ENCODE assay signal across 29 mouse cellular contexts in the genomic region with DNA sequence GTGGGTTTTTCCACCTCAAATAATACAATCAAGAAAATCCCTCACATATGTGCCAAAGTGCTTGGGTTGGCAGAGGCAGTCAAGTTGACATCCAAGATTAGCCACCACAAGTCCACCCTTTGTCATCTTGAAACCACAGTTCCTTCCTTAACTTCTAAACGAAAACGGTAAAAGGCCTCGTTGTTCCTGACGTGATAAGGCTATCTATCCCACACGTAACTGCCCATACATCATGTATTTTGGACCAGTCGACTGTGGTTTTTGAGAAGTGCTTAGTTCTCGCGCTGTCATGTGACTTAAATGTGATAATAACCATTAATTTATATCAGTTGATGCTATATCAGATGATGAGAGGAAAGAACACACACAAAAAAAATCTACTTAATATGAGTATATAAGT. TPM values are rescaled to one million over a fixed set of nuclear protein-coding genes. Genes with fewer than 3 reads are reported as not detected.
DNase-seq lines count a peak whose midpoint lies in the region; ATAC-seq lines count a peak whose summit lies in the region.
"Had no signal": no experiment of that assay in that cellular context is flagged by ENCODE, and none has a peak within 500 bp of the region (broad histone marks: within the 10 kb centered on the region; RNA-seq: fewer than 3 reads in every experiment).

No protein-coding gene starts in this region.

- no peaks in the 10 kb centered on the region for H3K36me3 ChIP-seq in liver, embryonic 15.5 days (replicated peaks)
- H3K36me3 ChIP-seq in forebrain, embryonic 12.5 days (replicated peaks) = no peaks in the 10 kb centered on the region
- H3K36me3 ChIP-seq: embryonic facial prominence, embryonic 12.5 days; forebrain, embryonic 10.5 days; heart, embryonic 10.5 days; heart, embryonic 15.5 days had no signal

- H3K4me2 ChIP-seq in liver, embryonic 15.5 days = no peak overlapping the region
- H3K4me2 ChIP-seq in forebrain, embryonic 12.5 days = no peak overlapping the region
- H3K4me2 ChIP-seq: embryonic facial prominence, embryonic 12.5 days; heart, embryonic 15.5 days; hindbrain, embryonic 14.5 days; midbrain, embryonic 11.5 days had no signal

- H3K4me3 ChIP-seq in liver, embryonic 15.5 days (replicated peaks) = no peak overlapping the region
- H3K4me3 ChIP-seq in forebrain, embryonic 12.5 days (replicated peaks) = no peak overlapping the region
- H3K4me3 ChIP-seq: embryonic facial prominence, embryonic 12.5 days; forebrain, embryonic 10.5 days; heart, embryonic 10.5 days; heart, embryonic 15.5 days had no signal

- H3K9me3 ChIP-seq in liver, embryonic 15.5 days (replicated peaks) = no peaks in the 10 kb centered on the region
- H3K9me3 ChIP-seq in forebrain, embryonic 12.5 days = 0 out of 2 replicates have a peak, but pooled peaks cover 6% of the 10 kb centered on the region
- H3K9me3 ChIP-seq: embryonic facial prominence, embryonic 12.5 days; forebrain, embryonic 10.5 days; heart, embryonic 10.5 days; heart, embryonic 15.5 days had no signal

- DNase-seq in 416B (ENCODE audit: low read depth) (peak; percentile 97), liver (peak; percentile 11)
- peak; percentile 31 for DNase-seq in c-Kit-positive CD71-negative TER-119-negative erythroid progenitor cells, embryonic 14.5 days (ENCODE audit: low read depth)
- no peak for DNase-seq in cerebellum, adult 8-10 months
- DNase-seq in kidney, postnatal 10 days = no peak
- no peak for DNase-seq in heart, adult 18-20 months
- DNase-seq: adrenal gland, postnatal 10 days; cerebellum, adult 18-20 months; cerebellum, postnatal 25 days; gastrocnemius, postnatal 10 days; heart, postnatal 36 days; kidney, adult 11 months; kidney, postnatal 25 days; right cerebral cortex, postnatal 25 days; thymus, adult 18-20 months; thymus, postnatal 25 days had no signal

- peaks cover 10% of the 10 kb centered on the region; the same call in 1 of the 2 replicates for H3K27me3 ChIP-seq in liver, embryonic 15.5 days
- no peaks in the 10 kb centered on the region for H3K27me3 ChIP-seq in forebrain, embryonic 12.5 days
- H3K27me3 ChIP-seq: embryonic facial prominence, embryonic 12.5 days; heart, embryonic 15.5 days had no signal

- no peak overlapping the region for H3K9ac ChIP-seq in liver, embryonic 15.5 days
- no peak overlapping the region for H3K9ac ChIP-seq in forebrain, embryonic 12.5 days
- H3K9ac ChIP-seq: embryonic facial prominence, embryonic 12.5 days; heart, embryonic 15.5 days; hindbrain, embryonic 14.5 days had no signal

- peak; percentile 58 for ATAC-seq in liver, embryonic 15.5 days (ENCODE audit: insufficient read depth)
- no peak for ATAC-seq in forebrain, embryonic 12.5 days (ENCODE audit: low FRiP score)
- ATAC-seq: forebrain, embryonic 16.5 days; inflammation-experienced regulatory T-cells, adult 6 months; lung, postnatal 0 days; midbrain, embryonic 16.5 days; Patski had no signal

- 9% methylated on average over 8 of the region's 8 CpGs for WGBS in liver, embryonic 15.5 days (ENCODE audit: insufficient replicate concordance)
- 96% methylated on average over 8 of the region's 8 CpGs for WGBS in forebrain, embryonic 12.5 days

- no peak overlapping the region for H3K27ac ChIP-seq in liver, embryonic 15.5 days (replicated peaks)
- H3K27ac ChIP-seq in forebrain, embryonic 12.5 days = no peak overlapping the region
- H3K27ac ChIP-seq: embryonic facial prominence, embryonic 12.5 days; forebrain, embryonic 10.5 days; heart, embryonic 10.5 days; heart, embryonic 15.5 days; hindbrain, embryonic 14.5 days had no signal

- peaks cover 8% of the 10 kb centered on the region for H3K4me1 ChIP-seq in liver, embryonic 15.5 days (replicated peaks)
- H3K4me1 ChIP-seq in forebrain, embryonic 12.5 days = no peaks in the 10 kb centered on the region
- H3K4me1 ChIP-seq: embryonic facial prominence, embryonic 12.5 days; forebrain, embryonic 10.5 days; heart, embryonic 10.5 days; heart, embryonic 15.5 days had no signal

RNA-seq across cellular contexts. Expression of gene Ksr2, which starts 55.8 kb away (rescaled TPM):
- 0.10 and 0.16 TPM in 2 replicates for polyA plus RNA-seq in liver, embryonic 15.5 days (2015; fragmentation: Nextera tagmentation; extraction: Ambion mirVana)
- 2.2 and 2.7 TPM in 2 replicates for polyA plus RNA-seq in forebrain, embryonic 12.5 days (2016; fragmentation: Nextera tagmentation; extraction: Ambion mirVana)
- total RNA-seq in heart, adult 18-20 months (2021) = under 1 TPM; 0.07 to 0.10 TPM
- polyA plus RNA-seq: Patski had no signal

Comparison
In these comparisons a context has a peak if more than half of its experiments do, and no peak if none do; other contexts are left out.
1. DNase-seq: peak in 416B (single experiment), c-Kit-positive CD71-negative TER-119-negative erythroid progenitor cells, embryonic 14.5 days (single experiment) and liver (single experiment); none in cerebellum, adult 8-10 months (single experiment), kidney, postnatal 10 days (single experiment) and heart, adult 18-20 months (0 of 2).